Mouse (Mus musculus): ENCODE measurements around the gene Scgb1b24.

Gene Scgb1b24

GRCm38 (mm10) chr7:33743499-33743898 is at the start of gene Scgb1b24:
TSS of gene Scgb1b24 (plus strand) at chr7:33743799.
- DNase-seq (ENCODE audit: low read depth, low spot score) = no peak

GRCm38 (mm10) chr7:33739212-33739611 is 4.4 kb upstream of the Scgb1b24 start, which contains the start of gene Scgb2b24:
TSS of gene Scgb2b24 (minus strand) at chr7:33739312.
- no peak for DNase-seq (ENCODE audit: low read depth, low spot score)
